Mouse (Mus musculus): ENCODE measurements around the gene Ctps.

Ctps gene

GRCm38 (mm10) chr4:120570438-120571069, 478 bp upstream of the Ctps start:
- no peak for DNase-seq (ENCODE audit: low spot score in 2 of 2)

- DNase-seq (ENCODE audit: low spot score in 2 of 2): no peak
Observed at GRCm38 (mm10) chr4:120569025-120569424, 1.1 kb downstream of the Ctps start.

DNA sequence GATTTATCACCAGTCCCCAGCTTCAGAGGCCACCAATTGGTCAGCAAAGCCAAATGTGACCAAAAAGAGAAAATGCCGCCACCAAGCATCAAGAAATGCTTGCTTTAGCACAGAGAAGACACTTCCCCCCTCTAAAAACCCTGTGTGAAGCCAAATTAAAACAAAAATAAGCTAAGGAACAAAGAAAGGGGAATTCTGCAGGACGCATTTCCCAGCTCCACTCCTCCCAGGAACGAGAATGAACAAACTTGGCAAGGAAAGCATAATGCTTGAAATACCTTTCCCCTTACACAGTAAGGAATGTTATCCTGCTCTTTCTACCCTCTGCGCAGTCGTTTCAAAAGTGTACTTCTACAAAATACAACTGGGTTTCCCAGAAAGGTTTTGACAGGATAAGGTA, 2.1 kb downstream of the Ctps start:
- no peak for DNase-seq (ENCODE audit: low spot score in 2 of 2)

DNA sequence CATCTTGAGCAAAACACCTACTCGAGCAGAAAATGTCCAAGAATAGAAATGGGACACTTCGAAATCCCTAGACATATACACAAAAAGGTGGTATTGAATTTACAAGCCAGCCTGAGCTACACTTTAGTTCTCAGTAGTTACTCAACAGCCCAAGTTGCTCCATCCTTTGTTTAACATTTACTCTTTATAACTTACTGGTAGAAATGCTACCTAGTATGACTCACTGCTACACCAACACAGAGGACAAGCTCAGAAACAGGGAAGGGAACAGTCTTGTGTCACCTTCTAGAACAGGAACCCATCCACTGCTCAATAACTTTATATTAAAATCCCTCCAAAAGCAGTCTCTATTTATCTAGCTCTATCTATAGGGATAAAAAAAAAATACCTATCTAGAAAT, 4.3 kb downstream of the Ctps start:
- DNase-seq (ENCODE audit: low spot score in 2 of 2): no peak

DNA sequence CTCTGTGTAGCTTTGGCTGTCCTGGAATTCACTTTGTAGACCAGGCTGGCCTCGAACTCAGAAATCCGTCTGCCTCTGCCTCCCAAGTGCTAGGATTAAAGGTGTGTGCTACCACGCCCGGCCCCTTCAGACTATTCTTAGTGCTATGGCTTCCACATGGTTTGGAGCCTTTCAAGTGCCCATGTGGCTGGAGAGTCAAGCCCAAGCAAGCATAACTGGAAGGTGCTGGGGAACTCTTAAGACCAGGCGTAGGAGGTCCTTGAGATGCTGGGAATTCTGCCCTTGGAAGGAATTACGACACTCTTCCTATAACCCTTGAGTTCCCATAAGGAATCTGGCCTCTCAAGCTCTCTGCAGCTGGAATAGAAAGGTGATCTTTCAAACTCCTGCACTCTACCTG, 13.5 kb downstream of the Ctps start:
- no peak for DNase-seq (ENCODE audit: low spot score in 2 of 2)

DNA sequence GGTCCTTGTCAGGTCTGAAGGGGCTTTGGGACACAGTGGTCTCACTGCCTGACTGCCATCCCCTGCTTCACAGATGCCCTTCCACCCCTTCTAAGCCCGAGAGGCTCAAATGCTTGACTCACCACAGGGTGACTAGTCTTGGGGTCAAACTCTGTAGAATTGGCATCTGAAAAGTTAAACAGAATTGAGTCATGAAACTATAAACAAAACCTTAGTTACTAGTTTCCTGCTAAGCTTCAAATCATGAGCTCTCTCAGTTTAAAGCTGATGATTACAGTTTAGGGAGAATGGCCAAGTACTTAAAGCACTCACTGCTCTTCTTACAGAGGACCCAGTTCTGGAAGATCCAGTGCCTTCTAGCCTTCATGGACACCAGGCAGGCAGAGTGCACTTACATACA, 25.2 kb downstream of the Ctps start:
- no peak for DNase-seq (ENCODE audit: low spot score in 2 of 2)

DNA sequence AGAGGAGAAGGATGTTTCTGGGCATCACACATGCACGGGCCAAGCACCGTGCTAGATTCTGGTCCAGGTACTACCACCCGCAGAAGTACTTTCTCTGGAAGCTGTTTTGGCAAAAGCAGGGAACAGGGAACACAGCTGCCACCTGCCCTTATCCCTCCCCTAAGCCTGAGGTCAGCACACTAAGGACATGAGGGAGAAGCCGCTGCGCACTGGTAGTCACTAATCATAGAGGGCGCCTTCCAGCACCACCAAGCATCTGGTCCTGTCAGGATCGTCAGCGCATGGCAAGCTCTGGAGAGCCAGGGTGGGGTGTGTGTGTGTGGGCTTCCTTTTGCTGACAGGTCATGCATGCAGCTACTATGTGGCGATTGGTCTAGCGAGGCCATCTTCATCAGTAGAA, 31.4 kb downstream of the Ctps start:
- no peak for DNase-seq (ENCODE audit: low spot score in 2 of 2)

- DNase-seq (ENCODE audit: low spot score in 2 of 2): no peak
Observed at GRCm38 (mm10) chr4:120531986-120532385, 38.1 kb downstream of the Ctps start, which contains the start of gene Slfnl1. Slfnl1 (plus strand) TSS chr4:120532231.

DNA sequence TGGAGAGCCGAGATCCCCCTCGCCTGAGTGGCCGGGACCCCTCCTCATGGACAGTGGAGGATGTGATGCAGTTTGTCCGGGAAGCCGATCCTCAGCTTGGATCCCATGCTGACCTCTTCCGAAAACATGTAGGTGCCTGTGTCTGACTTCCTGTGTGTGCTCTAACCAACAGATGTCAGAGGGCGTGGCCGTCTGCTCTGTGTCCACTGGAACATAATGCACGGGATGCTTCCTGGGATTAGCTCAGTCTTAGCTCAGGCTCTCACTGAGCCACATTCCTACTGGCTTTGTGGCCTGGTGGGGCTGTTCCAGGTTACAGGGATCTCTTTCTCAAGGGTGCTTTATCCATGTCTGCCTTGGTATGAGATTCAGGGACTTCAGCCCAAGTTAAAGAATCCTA, 41.9 kb downstream of the Ctps start:
- no peak for DNase-seq (ENCODE audit: low spot score in 2 of 2)

GRCm38 (mm10) chr4:120523092-120523491, 47.0 kb downstream of the Ctps start:
- DNase-seq (ENCODE audit: low spot score in 2 of 2): no peak

DNA sequence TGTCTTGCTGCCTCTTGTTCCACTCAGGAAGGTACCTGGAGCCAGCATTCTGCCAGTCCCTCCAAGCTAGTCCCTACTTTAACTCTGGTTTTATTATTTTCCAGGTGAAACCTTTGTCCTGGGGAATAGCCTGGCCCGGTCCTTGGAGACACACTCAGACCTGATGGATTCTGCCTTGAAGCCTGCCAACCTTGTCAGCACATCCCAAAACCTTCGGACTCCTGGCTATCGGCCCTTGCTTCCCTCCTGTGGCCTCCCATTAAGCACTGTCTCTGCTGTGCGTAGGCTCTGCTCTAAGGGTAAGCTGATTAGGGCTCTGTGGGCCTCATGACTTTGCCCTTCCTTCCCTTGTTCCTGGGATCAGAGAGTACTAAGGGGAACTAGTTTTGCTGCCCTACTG, 47.7 kb downstream of the Ctps start:
- DNase-seq (ENCODE audit: low spot score in 2 of 2): no peak

- no peak for DNase-seq (ENCODE audit: low spot score in 2 of 2)
Observed at GRCm38 (mm10) chr4:120521761-120522160, 48.3 kb downstream of the Ctps start.

- DNase-seq (ENCODE audit: low spot score in 2 of 2): no peak
Observed at GRCm38 (mm10) chr4:120517335-120517734, 52.7 kb downstream of the Ctps start.

- no peak for DNase-seq (ENCODE audit: low spot score in 2 of 2)
Observed at GRCm38 (mm10) chr4:120516907-120517306, 53.2 kb downstream of the Ctps start.

- no peak for DNase-seq (ENCODE audit: low spot score in 2 of 2)
Observed at GRCm38 (mm10) chr4:120516491-120516890, 53.6 kb downstream of the Ctps start.

DNA sequence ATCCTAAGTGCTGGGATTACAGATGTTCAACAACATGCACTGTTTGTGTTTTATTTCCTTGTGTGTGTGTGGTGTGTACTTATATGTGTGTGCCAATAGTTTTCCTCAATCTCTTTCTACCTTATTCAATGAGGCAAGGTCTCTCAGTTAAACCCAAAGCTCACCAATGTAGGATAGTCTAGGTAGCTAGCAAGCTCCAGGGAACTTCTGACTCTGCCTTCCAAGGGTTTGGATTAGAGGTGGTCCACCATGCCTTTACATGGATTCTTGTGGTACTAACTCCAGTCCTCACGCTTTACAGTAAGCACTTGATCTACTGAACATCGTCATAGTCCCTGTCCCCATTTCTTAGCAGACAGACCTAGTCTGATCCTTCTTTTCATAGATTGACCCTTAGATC, 55.7 kb downstream of the Ctps start:
- DNase-seq (ENCODE audit: low spot score in 2 of 2): no peak

DNA sequence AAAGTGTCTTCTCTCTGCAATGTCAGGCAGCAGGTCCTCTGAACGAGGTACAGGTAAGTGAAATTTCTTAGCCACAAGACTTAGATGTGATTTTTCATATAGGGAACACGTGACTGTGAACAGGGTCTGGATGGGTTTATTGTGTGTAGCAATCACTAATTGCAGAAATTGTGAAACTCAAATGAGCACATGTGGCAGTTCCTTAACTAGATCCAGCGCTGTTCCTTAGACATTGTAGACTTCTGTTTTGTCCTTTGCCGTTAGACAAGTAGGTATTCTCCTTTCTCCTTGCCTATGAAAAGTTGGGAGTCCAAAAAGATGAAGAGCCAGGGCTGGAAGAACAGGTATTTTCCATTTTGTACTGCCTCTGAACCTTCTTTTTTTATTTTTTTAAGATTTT, 58.9 kb downstream of the Ctps start:
- DNase-seq (ENCODE audit: low spot score in 2 of 2): no peak

GRCm38 (mm10) chr4:120506955-120507354, 63.1 kb downstream of the Ctps start:
- DNase-seq (ENCODE audit: low spot score in 2 of 2): no peak

Measured in spleen, postnatal 14 days (tissue).